In the genomic region with DNA sequence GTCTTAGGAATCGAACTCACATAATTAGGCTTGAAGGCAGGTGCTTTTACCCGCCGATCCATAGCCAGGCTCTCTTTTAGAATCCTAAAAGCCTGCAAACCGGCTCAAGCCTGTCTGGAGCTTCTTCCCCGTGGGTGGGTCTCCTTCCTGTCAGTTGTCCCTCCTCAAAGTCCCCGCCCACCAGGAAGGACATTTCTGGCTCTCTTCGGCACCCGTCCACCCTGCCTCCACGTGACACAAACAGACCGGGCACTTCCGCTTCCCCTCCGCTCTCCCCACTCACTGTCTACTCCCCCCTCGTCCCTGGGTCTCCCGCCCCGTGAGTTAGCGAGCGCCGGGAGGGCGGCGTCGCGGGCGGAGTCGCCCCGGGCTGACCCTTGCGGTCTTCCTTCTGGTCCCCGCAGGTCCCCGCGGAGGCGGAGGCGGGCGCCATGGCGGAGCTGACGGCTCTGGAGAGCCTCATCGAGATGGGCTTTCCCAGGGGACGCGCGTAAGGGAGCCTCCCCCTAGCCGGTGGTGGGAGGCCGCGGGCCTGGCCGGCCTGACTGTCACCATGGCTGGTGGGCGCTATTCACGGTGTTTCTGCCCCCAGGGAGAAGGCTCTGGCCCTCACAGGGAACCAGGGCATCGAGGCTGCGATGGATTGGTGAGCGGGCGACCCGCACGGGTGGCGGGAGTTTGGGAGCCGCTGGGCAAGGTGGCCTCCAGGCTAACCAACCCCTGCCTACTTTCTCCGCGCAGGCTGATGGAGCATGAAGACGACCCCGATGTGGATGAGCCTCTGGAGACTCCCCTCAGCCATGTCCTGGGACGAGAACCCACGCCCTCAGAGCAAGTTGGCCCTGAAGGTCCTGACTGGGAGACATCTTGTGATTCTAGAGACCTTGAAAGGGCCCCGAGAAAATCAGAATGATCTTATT, we compare ENCODE assay signal across 8 mouse cellular contexts. TPM values are rescaled to one million over a fixed set of nuclear protein-coding genes. Genes with fewer than 3 reads are reported as not detected.
DNase-seq lines count a peak whose midpoint lies in the region; ATAC-seq lines count a peak whose summit lies in the region.

A gene (plus strand): TSS at position 230 of the 920 bp plus-strand sequence.

- WGBS in heart, embryonic 10.5 days, result 1% methylated on average over 59 of the region's 59 CpGs
- under 1% methylated on average over 59 of the region's 59 CpGs for WGBS in kidney, embryonic 15.5 days

- no peaks in the 10 kb centered on the region for H3K27me3 ChIP-seq in heart, embryonic 10.5 days (ENCODE audit: insufficient read depth, poor library complexity, severe bottlenecking)
- H3K27me3 ChIP-seq in kidney, embryonic 15.5 days, result no peaks in the 10 kb centered on the region

- peaks cover 33% of the 10 kb centered on the region for H3K36me3 ChIP-seq in heart, embryonic 10.5 days
- H3K36me3 ChIP-seq in kidney, embryonic 15.5 days, result peaks cover 35% of the 10 kb centered on the region

- H3K4me1 ChIP-seq in heart, embryonic 10.5 days, result peaks cover 6% of the 10 kb centered on the region
- H3K4me1 ChIP-seq in kidney, embryonic 15.5 days, result peaks cover 13% of the 10 kb centered on the region

- peak; percentile 98 for ATAC-seq in erythroblast, adult 5-6 weeks (replicated peaks; ENCODE audit: low FRiP score, poor library complexity, severe bottlenecking)
- ATAC-seq in kidney, embryonic 15.5 days (replicated peaks; ENCODE audit: low FRiP score), result peak; percentile 97
- ATAC-seq in monocyte, adult 5-6 weeks (replicated peaks; ENCODE audit: insufficient number of reproducible peaks, low FRiP score, low TSS enrichment, poor library complexity, severe bottlenecking), result peak; percentile 100

- DNase-seq in B cell, adult 2 months, result peak; percentile 93 to 94
- DNase-seq in brain, adult 2 months (ENCODE audit: low read depth, low spot score), result peak; percentile 99
- peak; percentile 99 for DNase-seq in heart, embryonic 10.5 days (ENCODE audit: low spot score)
- peak; percentile 96 for DNase-seq in liver
- peak; percentile 94 to 95 for DNase-seq in spleen, postnatal 4 days (ENCODE audit: low spot score in 2 of 2)

- H3K9ac ChIP-seq in kidney, embryonic 15.5 days, result peak within 1 kb of the TSS; percentile 92

- no peaks in the 10 kb centered on the region for H3K9me3 ChIP-seq in heart, embryonic 10.5 days
- no peaks in the 10 kb centered on the region for H3K9me3 ChIP-seq in kidney, embryonic 15.5 days (replicated peaks)

- H3K4me2 ChIP-seq in kidney, embryonic 15.5 days, result peak within 1 kb of the TSS; percentile 79

- H3K4me3 ChIP-seq in heart, embryonic 10.5 days, result peak within 1 kb of the TSS; percentile 94
- peak within 1 kb of the TSS; percentile 81 for H3K4me3 ChIP-seq in kidney, embryonic 15.5 days (replicated peaks)

- H3K27ac ChIP-seq in heart, embryonic 10.5 days, result peak within 1 kb of the TSS; percentile 94
- peak within 1 kb of the TSS; percentile 86 for H3K27ac ChIP-seq in kidney, embryonic 15.5 days

RNA-seq across cellular contexts. Expression of the gene that starts here (rescaled TPM):
- total RNA-seq in erythroblast, adult 5-6 weeks (2015; ENCODE audit: low replicate concordance), result 18.6 and 20.6 TPM in 2 replicates
- 43.0 and 65.7 TPM in 2 replicates for total RNA-seq in erythroblast, adult 5-6 weeks (2017; ENCODE audit: low replicate concordance)
- polyA plus RNA-seq in heart, embryonic 10.5 days (2016; fragmentation: Nextera tagmentation; extraction: Ambion mirVana), result 156 and 193 TPM in 2 replicates
- polyA plus RNA-seq in kidney, embryonic 15.5 days (2015; fragmentation: Nextera tagmentation; extraction: Ambion mirVana), result 192 and 195 TPM in 2 replicates
- total RNA-seq in monocyte, adult 5-6 weeks (2017), result 200 to 274 TPM (median 220 TPM) in 3 replicates

Comparison
In these comparisons a context has a peak if more than half of its experiments do, and no peak if none do; other contexts are left out.
1. Peak in every context shown above with its lines: DNase-seq, ATAC-seq, H3K4me3 ChIP-seq and H3K27ac ChIP-seq.